Mouse (Mus musculus) cerebellum, adult 9-10 months (tissue): ENCODE measurements around the gene Gm27029.
A peak's percentile ranks its signal among the peaks of the same experiment; 100 is the strongest.
"Not testable (repeated sequence)": the region's sequence is repeated elsewhere in the genome, so short reads cannot be mapped to it uniquely, and the experiment has no call there.

ENCODE experiments used
- DNase-seq: peaks from one replicate; pipeline ENCODE4 v3.0.0; 2022

Gm27029 gene

GRCm38 (mm10) chr11:101424105-101424851 lies at the start of gene Gm27029:
TSS of gene Gm27029 (minus strand) at chr11:101424796.
- DNase-seq: peak; percentile 23

- no peak for DNase-seq
These were observed 49.7 kb upstream of the Gm27029 start for GRCm38 (mm10) chr11:101474298-101474697.

DNA sequence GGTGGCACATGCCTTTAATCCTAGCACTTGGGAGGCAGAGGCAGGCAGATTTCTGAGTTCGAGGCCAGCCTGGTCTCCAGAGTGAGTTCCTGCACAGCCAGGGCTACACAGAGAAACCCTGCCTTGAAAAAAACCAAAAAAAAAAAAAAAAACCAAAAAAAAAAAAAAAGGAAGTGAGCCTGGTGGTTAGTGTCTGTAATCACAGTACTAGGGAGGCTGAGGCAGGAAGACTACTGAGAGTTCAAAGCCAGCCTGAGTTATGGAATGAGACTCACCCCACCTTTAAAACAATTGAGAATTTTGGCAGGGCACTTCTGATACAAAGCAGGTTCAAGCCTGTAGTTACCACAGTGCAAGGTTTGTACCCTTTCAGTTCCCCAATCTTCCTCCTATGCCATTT lies 49.1 kb upstream of the Gm27029 start:
- not testable (repeated sequence) for DNase-seq

DNA sequence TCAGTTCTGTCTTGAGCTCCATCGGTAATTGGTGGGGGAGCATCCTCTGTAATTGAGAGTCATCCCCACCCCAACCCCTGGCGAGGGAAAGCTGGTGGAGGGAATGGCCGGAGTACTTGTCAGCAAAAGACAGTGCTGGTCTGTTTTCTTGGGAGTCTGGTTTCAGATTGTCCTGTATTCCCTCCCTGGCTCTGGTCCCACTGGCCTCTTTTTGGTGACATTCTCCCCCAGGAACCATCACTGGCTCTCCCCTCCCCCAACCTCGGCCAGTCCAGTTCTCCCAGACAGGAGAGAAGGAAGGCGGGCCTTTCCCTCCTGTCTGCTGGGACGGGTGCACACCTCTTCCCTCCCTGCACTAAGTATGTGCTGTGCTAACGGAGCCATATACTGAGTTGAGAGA lies 47.7 kb upstream of the Gm27029 start:
- no peak for DNase-seq

DNA sequence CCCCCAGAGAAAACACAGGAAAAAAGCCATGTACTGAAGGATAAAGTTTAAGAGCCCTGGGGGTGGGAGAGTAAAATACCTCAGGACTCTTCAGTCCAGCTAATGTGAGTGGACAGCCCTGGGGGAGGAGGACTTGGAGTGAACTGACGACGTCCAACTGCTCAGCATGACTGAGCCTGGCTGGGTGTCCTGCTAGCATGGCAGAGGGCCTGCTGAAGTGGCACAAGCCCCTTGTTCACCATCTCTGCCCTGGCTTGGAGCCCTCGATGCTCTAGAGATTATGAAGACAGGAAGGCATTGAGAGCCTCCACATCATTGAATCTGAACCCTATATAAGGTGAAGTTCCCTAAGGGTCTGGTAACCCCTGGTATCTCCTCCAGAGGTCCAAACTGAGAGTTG lies 47.3 kb upstream of the Gm27029 start:
- DNase-seq: no peak

DNA sequence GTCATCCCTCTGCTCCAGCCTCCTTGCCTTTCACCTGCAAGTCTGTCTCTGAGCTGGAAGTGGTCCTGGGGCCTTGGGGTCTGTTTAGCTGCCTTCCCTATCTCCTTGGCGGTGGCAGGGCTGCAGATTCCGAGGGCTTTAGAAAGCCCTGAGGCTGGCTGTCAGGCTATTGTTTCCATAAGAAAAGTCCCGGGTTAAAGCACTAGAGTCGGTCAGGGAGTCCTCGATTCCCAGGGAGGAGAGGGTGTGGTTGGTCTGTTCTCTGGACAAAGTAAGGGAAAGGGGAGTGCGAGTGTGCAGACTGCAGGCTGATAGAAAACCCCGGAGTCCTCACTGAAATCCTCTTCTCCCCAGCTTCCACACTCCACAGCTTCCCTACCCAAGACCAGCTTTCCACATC lies 45.6 kb upstream of the Gm27029 start:
- DNase-seq: no peak

DNA sequence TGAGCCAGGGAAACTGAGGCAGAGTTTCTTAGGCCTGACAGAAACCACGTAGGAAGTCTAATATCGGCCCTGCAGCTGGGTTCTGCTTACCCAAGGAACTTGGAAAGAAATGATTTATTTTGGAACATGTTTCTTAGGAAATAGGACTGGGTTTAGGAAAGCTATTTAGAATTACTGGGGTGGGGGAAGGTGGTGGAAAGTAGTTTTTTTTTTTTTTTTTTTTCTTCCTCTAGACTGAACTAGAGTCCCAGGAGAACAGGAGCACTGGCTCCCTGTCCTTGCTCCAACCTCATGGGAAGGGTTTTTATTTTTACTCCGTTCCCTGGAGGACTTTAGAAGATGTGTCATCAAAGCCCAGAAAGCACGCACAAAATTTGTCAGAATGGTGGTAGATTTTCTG lies 44.6 kb upstream of the Gm27029 start:
- no peak for DNase-seq

DNA sequence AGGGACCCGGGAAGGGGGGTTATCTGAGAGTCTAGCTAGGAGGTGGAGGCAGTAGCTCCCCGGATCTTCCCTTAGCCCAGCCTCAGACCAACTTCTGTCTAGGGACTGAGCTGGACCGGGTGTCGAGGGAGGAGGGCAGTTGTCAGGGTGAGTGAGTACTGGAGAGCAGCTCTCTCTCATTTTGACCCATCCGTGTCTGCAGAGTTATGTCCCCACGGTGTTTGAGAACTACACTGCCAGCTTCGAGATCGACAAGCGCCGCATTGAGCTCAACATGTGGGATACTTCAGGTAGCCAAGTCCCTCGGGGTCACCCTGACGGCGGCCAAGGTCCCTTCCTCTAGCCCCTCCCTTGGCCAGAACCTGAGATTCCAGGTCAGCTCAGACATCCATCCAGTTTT lies 44.1 kb upstream of the Gm27029 start:
- DNase-seq: no peak

- DNase-seq: no peak
These were observed 43.7 kb upstream of the Gm27029 start for GRCm38 (mm10) chr11:101468263-101468688.

GRCm38 (mm10) chr11:101467477-101468262 lies 43.1 kb upstream of the Gm27029 start:
- DNase-seq: peak; percentile 62

DNA sequence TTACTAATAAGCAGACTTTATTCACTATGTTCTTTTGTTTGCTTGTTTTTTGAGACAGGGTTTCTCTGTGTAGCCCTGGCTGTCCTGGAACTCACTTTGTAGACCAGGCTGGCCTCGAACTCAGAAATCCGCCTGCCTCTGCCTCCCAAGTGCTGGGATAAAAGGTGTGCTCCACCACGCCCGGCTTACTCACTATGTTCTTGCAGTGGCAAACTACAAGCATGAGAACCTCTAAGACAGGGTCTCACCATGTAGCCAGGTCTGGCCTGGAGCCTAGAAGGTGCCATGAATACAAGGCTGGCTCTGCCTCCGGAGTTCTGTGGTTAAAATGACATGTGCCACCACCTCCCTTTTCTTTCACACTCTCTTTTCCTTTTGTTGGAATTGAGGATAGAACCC lies 42.0 kb upstream of the Gm27029 start:
- not testable (repeated sequence) for DNase-seq

- no peak for DNase-seq
These were observed 41.4 kb upstream of the Gm27029 start, which contains the start of gene Vat1 for GRCm38 (mm10) chr11:101465869-101466551. TSS of gene Vat1 (minus strand) at chr11:101466230.

DNA sequence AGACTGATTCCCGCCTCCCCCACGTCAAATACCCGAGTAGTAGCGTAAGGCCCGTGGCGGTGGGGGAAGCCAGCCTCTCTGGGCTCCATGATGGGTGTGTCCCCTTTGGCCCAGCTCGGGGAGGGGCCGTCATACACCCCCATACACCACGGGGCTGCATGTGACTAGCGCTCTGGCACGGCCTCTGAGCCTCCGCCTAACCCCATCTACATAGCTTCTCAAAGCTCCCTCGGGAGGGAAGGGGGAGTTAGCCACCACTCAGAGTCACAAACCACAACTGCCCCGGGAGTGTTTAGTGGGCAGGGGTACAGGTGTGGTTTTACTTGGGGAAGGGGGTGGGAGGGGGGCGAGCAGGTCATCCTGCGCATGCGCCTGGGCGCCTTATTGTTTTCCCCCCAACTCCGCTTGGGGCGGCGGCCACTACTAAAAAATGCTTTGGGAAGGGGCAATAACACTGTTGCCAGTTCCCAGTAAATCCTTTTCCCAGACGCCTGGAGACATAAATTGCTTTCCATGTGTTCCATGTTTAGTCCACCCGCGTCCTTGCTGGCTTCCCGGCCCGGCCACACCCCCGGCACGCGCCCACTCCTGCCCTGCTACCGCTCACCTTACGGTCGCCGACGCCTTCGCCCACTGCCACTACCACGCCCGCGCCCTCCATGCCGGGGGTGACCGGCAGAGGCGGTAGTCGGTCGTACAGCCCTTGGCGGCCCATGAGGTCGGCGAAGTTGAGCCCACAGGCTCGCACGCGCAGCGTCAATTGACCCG lies 40.7 kb upstream of the Gm27029 start:
- no peak for DNase-seq

GRCm38 (mm10) chr11:101464211-101465100 lies 39.9 kb upstream of the Gm27029 start, which contains the start of gene Rnd2:
TSS of gene Rnd2 (plus strand) at chr11:101464999.
- no peak for DNase-seq

GRCm38 (mm10) chr11:101462583-101463440 lies 38.2 kb upstream of the Gm27029 start:
- no peak for DNase-seq

DNA sequence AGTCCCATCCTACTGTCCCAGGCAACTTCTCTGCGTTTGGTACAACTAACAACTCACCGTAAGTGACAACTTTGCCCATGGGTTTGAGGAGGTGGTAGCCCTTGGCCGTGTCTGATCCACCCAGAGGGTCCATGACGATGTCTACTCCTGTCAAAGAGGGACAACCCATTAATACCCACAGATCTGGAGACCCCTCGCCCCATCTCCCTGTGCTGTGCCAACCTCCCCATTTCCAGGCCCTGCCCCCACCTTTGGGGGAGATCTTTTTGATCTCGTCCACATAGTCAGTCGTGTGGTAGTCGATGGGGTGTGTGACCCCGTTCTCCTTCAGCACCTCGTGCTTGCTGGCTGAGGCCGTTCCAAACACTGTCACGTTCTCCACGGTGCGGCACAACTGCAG lies 37.5 kb upstream of the Gm27029 start:
- no peak for DNase-seq

DNA sequence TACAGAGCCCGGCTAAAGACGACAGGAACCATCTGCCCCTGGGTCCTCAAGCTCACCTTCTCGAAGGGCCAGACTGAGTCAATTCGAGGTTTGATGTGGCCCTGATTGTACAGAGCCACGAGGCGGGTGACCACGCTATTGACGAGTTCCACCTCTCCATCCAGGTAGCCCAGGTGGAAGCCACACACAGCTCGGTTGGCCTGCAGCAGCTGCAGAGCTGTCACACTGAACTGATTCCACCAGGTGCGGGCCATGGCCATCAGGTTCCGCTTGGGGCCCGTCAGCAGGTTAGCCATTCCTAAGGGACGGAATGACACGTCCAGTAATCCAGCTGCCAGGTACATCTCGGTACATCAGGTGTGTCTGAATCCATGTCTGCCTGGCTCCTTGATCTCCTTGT lies 35.7 kb upstream of the Gm27029 start:
- DNase-seq: no peak

DNA sequence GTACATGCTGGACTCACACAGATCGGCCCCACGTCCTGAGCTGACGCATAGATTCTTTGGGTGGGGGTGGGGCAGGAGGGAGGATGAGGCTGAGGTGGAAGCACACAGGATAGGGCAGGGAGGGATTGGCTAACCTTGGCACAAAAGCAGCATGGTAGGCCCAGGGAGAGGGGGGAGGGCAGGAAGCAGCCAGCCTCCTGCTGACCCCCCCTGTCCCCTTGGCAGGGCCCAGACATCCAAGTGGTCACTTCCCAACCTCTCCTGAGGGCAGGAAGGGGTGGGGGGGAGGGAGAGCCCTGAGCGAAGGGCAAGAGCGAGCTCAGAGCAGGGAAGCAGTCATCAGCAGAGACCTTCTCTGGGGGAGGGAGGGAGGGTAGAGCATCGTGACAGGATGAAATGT lies 35.1 kb upstream of the Gm27029 start:
- DNase-seq: no peak

DNA sequence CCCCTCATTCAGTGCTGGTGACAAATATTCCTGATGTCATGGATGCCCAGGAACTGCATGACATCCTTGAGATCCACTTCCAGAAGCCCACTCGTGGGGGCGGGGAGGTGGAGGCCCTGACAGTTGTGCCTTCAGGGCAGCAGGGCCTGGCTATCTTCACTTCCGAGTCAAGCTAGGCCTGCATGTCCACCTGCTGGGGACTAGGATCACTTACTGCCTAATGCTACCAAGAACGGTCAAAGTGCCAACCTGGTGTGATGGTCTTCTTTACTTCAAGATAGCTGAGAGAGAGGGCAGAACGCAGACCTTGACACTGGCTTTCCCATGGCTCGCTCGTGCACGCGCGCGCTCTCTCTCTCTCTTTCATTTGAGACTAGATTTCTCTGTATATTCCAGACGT lies 33.6 kb upstream of the Gm27029 start:
- DNase-seq: no peak

- DNase-seq: no peak
These were observed 33.0 kb upstream of the Gm27029 start for GRCm38 (mm10) chr11:101457631-101458030.

DNA sequence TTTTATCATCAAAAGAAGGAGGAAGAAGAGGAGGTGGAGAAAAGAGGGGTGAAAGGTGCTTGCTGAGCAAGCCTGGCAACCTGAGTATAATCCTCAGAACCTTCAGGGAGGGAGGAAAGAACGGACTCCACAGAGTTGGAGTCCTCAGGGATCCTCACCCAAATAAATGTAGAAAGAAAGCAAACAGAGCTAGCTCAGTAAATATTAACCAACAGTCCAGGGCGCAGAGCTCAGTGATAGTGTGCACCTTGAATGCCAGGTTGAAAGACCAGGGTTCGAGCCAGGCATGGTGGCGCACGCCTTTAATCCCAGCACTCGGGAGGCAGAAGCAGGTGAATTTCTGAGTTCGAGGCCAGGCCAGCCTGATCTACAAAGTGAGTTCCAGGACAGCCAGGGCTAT lies 31.0 kb upstream of the Gm27029 start:
- DNase-seq: no peak
